Mouse (Mus musculus) kidney, postnatal 0 days (tissue): ENCODE measurements around the gene Ipcef1. TPM values are rescaled to one million over a fixed set of nuclear protein-coding genes. Genes with fewer than 3 reads are reported as not detected.
"Not testable (repeated sequence)": the region's sequence is repeated elsewhere in the genome, so short reads cannot be mapped to it uniquely, and the experiment has no call there.

Source experiments
- ATAC-seq: fragments of 200-750 bp; cut with Nextera tagmentation; replicated peaks from 2 replicates; pipeline ENCODE4 v1.8.0; 2017; ENCODE audit warnings: low read depth, moderate number of reproducible peaks, moderate TSS enrichment, moderate library complexity; ENCODE audit not compliant: low FRiP score
- DNase-seq: peaks from one replicate; pipeline ENCODE4 v3.0.0-alpha.2; 2016; ENCODE audit warnings: low spot score
- H3K27ac ChIP-seq: fragments of 300-500 bp; sonication (generic); 2 replicates; pipeline ENCODE4 v1.5.1; 2014; ENCODE audit warnings: mild to moderate bottlenecking
- H3K27me3 ChIP-seq: fragments of 300-500 bp; sonication (generic); 2 replicates; pipeline ENCODE4 v1.6.1; 2014; ENCODE audit warnings: low read length, mixed read lengths; ENCODE audit not compliant: insufficient read depth
- H3K36me3 ChIP-seq: fragments of 300-500 bp; sonication (generic); 2 replicates; pipeline ENCODE4 v1.6.1; 2014; ENCODE audit warnings: low read length, mixed read lengths; ENCODE audit not compliant: insufficient read depth
- H3K4me1 ChIP-seq: fragments of 300-500 bp; sonication (generic); replicated peaks from 2 replicates; pipeline ENCODE4 v1.6.1; 2014; ENCODE audit warnings: antibody characterized with exemption, low read length, mixed read lengths; ENCODE audit not compliant: insufficient read depth
- H3K4me2 ChIP-seq: fragments of 300-500 bp; sonication (generic); 2 replicates; pipeline ENCODE4 v1.6.1; 2014; ENCODE audit warnings: mild to moderate bottlenecking, low read length, moderate library complexity, mixed read lengths
- H3K4me3 ChIP-seq: fragments of 300-500 bp; sonication (generic); replicated peaks from 2 replicates; pipeline ENCODE4 v1.5.1; 2014; ENCODE audit warnings: low read depth, low read length
- H3K9ac ChIP-seq: fragments of 300-500 bp; sonication (generic); 2 replicates; pipeline ENCODE4 v1.6.1; 2014; ENCODE audit warnings: low read depth, low read length
- H3K9me3 ChIP-seq: fragments of 300-500 bp; sonication (generic); replicated peaks from 2 replicates; pipeline ENCODE4 v1.6.1; 2016; ENCODE audit warnings: low read length, inconsistent platforms, mixed read lengths
- CTCF ChIP-seq: IDR thresholded peaks from 2 replicates; pipeline ENCODE4 v1.5.1; 2016; ENCODE audit warnings: antibody characterized with exemption, low read depth, mild to moderate bottlenecking, moderate library complexity
- WGBS: fragments of 180-500 bp; shearing (Covaris S2); extraction: QIAGEN DNeasy Blood & Tissue Kit; methylation state at CpG from one replicate; pipeline ENCODE4 v1.1.7; 2014; 5-methylcytosine and 5-hydroxymethylcytosine counted together
- polyA plus RNA-seq: library from polyadenylated mRNA; unstranded; fragments of >200 nt; fragmentation: Nextera tagmentation; extraction: Ambion mirVana; gene quantifications from 2 replicates; pipeline ENCODE4 v1.2.1, GENCODE M21; 2015

The Ipcef1 gene
- polyA plus RNA-seq, 1 experiment from 2014 or later = 2.6 TPM

DNA sequence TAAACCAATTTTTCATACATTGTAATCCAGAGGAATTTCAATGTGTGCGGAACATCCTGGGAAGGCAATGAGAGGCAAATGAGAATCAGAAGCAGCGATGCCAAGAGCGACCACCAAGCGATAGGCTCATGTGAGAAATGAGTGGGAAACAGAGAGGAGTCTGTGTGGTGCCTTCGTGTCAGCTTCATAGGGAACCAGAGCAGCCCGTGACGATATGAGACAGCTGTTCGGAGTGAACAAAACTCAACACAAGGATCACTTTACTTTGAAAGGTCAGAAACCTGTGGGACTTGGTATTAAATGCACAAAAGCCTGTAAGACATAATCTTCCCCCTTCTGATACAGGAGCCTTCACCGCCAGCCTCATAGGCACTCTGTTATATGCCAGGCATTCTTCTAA lies 31.7 kb downstream of the Ipcef1 start:
- Histone ChIP-seq H3K4me2 (no peak overlapping the region), H3K27me3 (no peaks in the 10 kb centered on the region), H3K36me3 (no peaks in the 10 kb centered on the region), H3K27ac (no peak overlapping the region), H3K9me3 (no peaks in the 10 kb centered on the region), H3K4me1 (no peaks in the 10 kb centered on the region), H3K9ac (no peak overlapping the region), H3K4me3 (no peak overlapping the region)
- ATAC-seq (no peak), DNase-seq (no peak)
- TF ChIP-seq CTCF = no peak
- WGBS = 55% methylated on average over 9 of the region's 9 CpGs

DNA sequence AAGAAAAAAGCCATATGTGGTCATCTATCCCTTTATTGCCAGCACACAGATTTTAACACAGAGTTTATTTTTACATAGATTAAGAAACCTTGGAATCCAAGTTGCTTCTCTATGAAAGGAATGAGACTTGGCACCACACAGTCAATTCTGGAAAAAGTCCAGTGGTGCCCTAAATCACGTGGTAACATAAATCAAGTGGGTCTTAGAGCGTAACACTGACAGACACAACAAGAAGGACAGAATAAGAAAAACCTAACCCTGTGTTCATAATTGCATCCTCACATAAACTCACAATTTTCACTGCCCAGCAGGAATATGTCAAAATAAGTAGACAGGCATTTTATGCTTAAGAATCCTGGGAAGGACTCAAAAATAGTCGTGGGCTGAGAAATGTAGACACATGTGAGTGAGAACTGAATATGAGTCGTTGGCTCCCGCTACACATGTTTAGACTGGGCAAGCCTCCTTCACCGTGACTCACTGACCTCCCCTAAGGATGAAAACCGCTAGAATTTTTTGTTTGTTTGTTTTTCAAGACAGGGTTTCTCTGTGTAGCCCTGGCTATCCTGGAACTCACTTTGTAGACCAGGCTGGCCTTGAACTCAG lies 32.4 kb downstream of the Ipcef1 start:
- no peak overlapping the region for H3K27ac ChIP-seq
- H3K36me3 ChIP-seq = no peaks in the 10 kb centered on the region
- no peaks in the 10 kb centered on the region for H3K27me3 ChIP-seq
- DNase-seq (peak; percentile 37), ATAC-seq (no peak)
- TF ChIP-seq CTCF = no peak
- H3K4me3 ChIP-seq = no peak overlapping the region
- 47% methylated on average over 7 of the region's 7 CpGs for WGBS
- H3K4me1 ChIP-seq = no peaks in the 10 kb centered on the region
- H3K4me2 ChIP-seq = no peak overlapping the region
- no peak overlapping the region for H3K9ac ChIP-seq
- H3K9me3 ChIP-seq = no peaks in the 10 kb centered on the region

DNA sequence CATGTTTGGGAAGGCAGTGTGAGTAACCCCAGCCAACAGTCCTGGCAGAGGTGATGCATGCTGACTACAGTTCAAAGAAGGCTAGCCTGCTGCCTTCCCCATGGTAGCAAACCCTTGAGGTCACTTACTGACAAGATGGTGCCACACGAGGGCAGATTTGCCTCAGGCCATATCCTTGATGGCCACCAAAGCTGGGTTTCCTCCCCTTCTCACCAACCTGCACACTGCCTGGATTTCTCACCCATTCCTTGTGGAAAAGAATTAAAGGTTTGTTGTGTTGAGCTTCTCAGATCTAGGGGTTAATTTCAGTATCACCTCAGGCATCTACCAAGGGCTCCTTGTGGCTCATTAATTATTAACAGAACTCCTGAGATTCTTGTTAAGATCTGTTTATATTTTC lies 37.1 kb downstream of the Ipcef1 start:
- Histone ChIP-seq H3K4me2 (no peak overlapping the region), H3K27ac (peak overlapping the region; percentile 75), H3K4me1 (no peaks in the 10 kb centered on the region), H3K9ac (no peak overlapping the region), H3K27me3 (no peaks in the 10 kb centered on the region), H3K36me3 (no peaks in the 10 kb centered on the region), H3K9me3 (no peaks in the 10 kb centered on the region), H3K4me3 (no peak overlapping the region)
- DNase-seq = peak; percentile 35
- peak; percentile 61 for ATAC-seq
- WGBS = 28% methylated on average over 1 of the region's 1 CpGs
- peak; percentile 53; the same call in 1 of the 2 replicates for TF ChIP-seq CTCF

DNA sequence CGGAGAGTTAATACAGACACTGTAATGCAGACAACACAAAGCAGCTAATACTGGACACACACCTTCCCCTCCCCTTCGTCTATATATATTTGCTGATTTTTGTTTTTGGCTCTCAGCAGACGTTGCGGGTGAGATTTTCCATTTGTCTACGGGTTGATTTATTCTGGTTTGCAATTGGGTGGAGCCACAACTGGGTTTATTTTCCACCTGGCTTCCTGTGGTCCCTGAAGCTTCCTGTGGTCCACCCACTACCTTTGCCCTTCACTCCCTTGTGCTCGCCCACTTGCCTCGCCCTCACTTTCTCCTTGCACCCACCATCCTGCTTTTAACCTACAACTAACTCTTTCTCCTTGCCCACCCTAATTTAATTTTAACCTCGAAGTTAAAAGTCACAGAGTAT lies 41.7 kb downstream of the Ipcef1 start:
- Histone ChIP-seq H3K4me3 (no peak overlapping the region), H3K36me3 (no peaks in the 10 kb centered on the region), H3K9ac (no peak overlapping the region), H3K27ac (no peak overlapping the region), H3K9me3 (no peaks in the 10 kb centered on the region), H3K4me1 (no peaks in the 10 kb centered on the region), H3K27me3 (no peaks in the 10 kb centered on the region), H3K4me2 (no peak overlapping the region)
- DNase-seq = no peak
- 77% methylated on average over 8 of the region's 8 CpGs for WGBS
- TF ChIP-seq CTCF = no peak
- ATAC-seq = no peak

DNA sequence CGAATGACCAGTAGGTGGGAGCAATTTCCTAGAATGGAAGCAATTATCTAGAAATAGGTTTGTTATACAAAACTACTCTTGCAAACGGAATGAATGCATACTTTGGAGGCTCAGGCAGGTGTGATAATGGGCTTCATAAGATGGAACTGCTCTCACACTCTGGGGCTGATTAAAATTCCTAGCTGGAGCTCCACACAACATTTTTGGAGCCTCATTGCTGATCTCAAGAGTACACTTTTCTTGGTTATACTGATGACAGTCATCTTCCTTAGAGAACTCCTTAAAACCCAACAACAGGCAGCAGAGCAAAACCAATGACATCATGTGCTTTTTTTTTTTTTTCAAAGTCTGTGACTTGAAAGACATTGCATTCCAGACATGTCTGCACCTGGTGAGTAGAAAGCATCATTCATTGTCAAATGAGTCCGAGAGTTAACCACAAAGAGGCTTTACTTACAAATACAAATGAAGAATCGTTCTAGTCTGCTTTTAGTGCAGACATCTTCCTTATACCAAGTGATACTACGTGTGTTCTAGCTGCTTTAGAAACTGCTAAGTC lies 47.2 kb downstream of the Ipcef1 start:
- H3K4me3 ChIP-seq = no peak overlapping the region
- no peaks in the 10 kb centered on the region for H3K36me3 ChIP-seq
- H3K4me1 ChIP-seq = no peaks in the 10 kb centered on the region
- no peaks in the 10 kb centered on the region for H3K9me3 ChIP-seq
- TF ChIP-seq CTCF = peak; percentile 46; the same call in 1 of the 2 replicates
- no peaks in the 10 kb centered on the region for H3K27me3 ChIP-seq
- H3K4me2 ChIP-seq = no peak overlapping the region
- H3K9ac ChIP-seq = no peak overlapping the region
- ATAC-seq (no peak), DNase-seq (peak; percentile 17)
- no peak overlapping the region for H3K27ac ChIP-seq
- WGBS = 58% methylated on average over 5 of the region's 5 CpGs

- H3K4me3 ChIP-seq, DNase-seq, H3K9me3 ChIP-seq, H3K4me2 ChIP-seq, H3K36me3 ChIP-seq, H3K4me1 ChIP-seq, ATAC-seq, H3K9ac ChIP-seq, H3K27ac ChIP-seq, H3K27me3 ChIP-seq: not testable (repeated sequence)
Observed at GRCm38 (mm10) chr10:7003898-7004297, 48.4 kb downstream of the Ipcef1 start.

GRCm38 (mm10) chr10:6999355-6999754 lies 52.9 kb downstream of the Ipcef1 start:
- WGBS = 79% methylated on average over 3 of the region's 3 CpGs

More at GRCm38 (mm10) chr10:6999355-6999754, 52.9 kb downstream of the Ipcef1 start:
- no peak for TF ChIP-seq CTCF
- Histone ChIP-seq H3K9ac (no peak overlapping the region), H3K27ac (no peak overlapping the region), H3K4me3 (no peak overlapping the region), H3K4me1 (no peaks in the 10 kb centered on the region), H3K36me3 (no peaks in the 10 kb centered on the region), H3K27me3 (no peaks in the 10 kb centered on the region), H3K4me2 (no peak overlapping the region), H3K9me3 (no peaks in the 10 kb centered on the region)
- ATAC-seq = no peak
- no peak for DNase-seq
